Mouse (Mus musculus) embryonic facial prominence, embryonic 15.5 days (tissue): ENCODE measurements at regions not wholly inside any gene's neighbourhood (a gene's known extent, or its start where the extent isn't known, plus 50 kb on each side); places are given as distances from the start of the nearest gene placed in this dataset.

ENCODE experiments used
- ATAC-seq: fragments of 200-750 bp; cut with Nextera tagmentation; 2 replicates; pipeline ENCODE4 v1.8.0; 2017; ENCODE audit warnings: low read depth, moderate TSS enrichment; ENCODE audit not compliant: insufficient number of reproducible peaks, low FRiP score, low TSS enrichment
- H3K27ac ChIP-seq: fragments of 300-500 bp; sonication (generic); replicated peaks from 2 replicates; pipeline ENCODE4 v1.5.1; 2015; ENCODE audit warnings: mild to moderate bottlenecking, inconsistent platforms
- H3K27me3 ChIP-seq: fragments of 300-500 bp; sonication (generic); 2 replicates; pipeline ENCODE4 v1.6.1; 2015; ENCODE audit warnings: inconsistent platforms
- H3K36me3 ChIP-seq: fragments of 300-500 bp; sonication (generic); 2 replicates; pipeline ENCODE4 v1.6.1; 2015; ENCODE audit warnings: mild to moderate bottlenecking, inconsistent platforms
- H3K4me1 ChIP-seq: fragments of 300-500 bp; sonication (generic); 2 replicates; pipeline ENCODE4 v1.6.1; 2015; ENCODE audit warnings: inconsistent platforms
- H3K4me2 ChIP-seq: fragments of 300-500 bp; sonication (generic); replicated peaks from 2 replicates; pipeline ENCODE4 v1.6.1; 2015; ENCODE audit warnings: mild to moderate bottlenecking, inconsistent platforms
- H3K4me3 ChIP-seq: fragments of 300-500 bp; sonication (generic); replicated peaks from 2 replicates; pipeline ENCODE4 v1.5.1; 2015; ENCODE audit warnings: mild to moderate bottlenecking, inconsistent platforms
- H3K9ac ChIP-seq: fragments of 300-500 bp; sonication (generic); 2 replicates; pipeline ENCODE4 v1.6.1; 2015; ENCODE audit warnings: inconsistent platforms
- H3K9me3 ChIP-seq: fragments of 300-500 bp; sonication (generic); replicated peaks from 2 replicates; pipeline ENCODE4 v1.6.1; 2016; ENCODE audit warnings: inconsistent platforms
- WGBS: fragments of 180-500 bp; shearing (Covaris S2); methylation state at CpG from one replicate; pipeline ENCODE4 v1.1.7; 2015; 5-methylcytosine and 5-hydroxymethylcytosine counted together

- no peak for ATAC-seq
- Histone ChIP-seq H3K4me3 (no peak overlapping the region), H3K9me3 (no peaks in the 10 kb centered on the region), H3K4me2 (no peak overlapping the region), H3K27me3 (no peaks in the 10 kb centered on the region), H3K4me1 (peaks cover 9% of the 10 kb centered on the region; the same call in 1 of the 2 replicates), H3K27ac (no peak overlapping the region), H3K36me3 (no peaks in the 10 kb centered on the region), H3K9ac (no peak overlapping the region)
- WGBS: 34% methylated on average over 4 of the region's 4 CpGs
Observed at GRCm38 (mm10) chr19:15796466-15796865, 150.7 kb downstream of the Psat1 start.

- Histone ChIP-seq H3K4me1 (peaks cover 10% of the 10 kb centered on the region; the same call in 1 of the 2 replicates), H3K27me3 (no peaks in the 10 kb centered on the region), H3K4me3 (no peak overlapping the region), H3K27ac (no peak overlapping the region), H3K9ac (no peak overlapping the region), H3K4me2 (no peak overlapping the region), H3K9me3 (no peaks in the 10 kb centered on the region), H3K36me3 (no peaks in the 10 kb centered on the region)
- WGBS: 61% methylated on average over 4 of the region's 4 CpGs
- no peak for ATAC-seq
Observed at GRCm38 (mm10) chr19:15791942-15792341, 155.2 kb downstream of the Psat1 start.

DNA sequence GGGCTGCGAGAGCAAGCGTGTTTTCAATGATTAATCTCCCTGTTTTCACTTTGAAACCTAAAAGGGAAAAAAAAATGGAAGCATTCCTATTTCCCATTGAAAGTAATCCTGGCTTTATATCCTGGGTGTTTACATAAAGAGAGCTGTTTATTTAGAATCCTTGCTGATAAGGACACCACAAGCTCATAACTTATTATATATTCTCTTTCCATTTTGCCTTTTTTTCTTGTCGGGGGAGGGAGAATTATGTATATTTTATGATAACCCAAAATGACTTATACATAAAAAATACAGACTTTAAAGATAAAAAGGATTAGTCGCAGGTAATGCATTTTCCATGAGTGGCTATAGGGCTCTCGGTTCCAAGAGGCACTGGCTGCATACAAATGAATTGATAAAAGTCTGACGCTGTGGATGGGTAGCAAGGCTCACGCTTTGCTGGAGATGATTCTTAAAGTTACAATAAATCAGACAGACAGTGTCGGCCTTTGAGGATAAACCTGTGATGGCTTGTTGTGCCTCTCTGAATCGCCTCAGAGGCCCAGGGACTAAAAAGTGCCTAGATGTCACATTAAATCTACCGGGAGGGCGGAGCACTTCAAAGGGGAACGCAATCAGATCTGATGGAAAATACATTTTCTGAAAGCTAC, 155.7 kb downstream of the Psat1 start:
- H3K4me1 ChIP-seq: peaks cover 7% of the 10 kb centered on the region; the same call in 1 of the 2 replicates
- 0 out of 2 replicates have a peak overlapping the region, but pooled peaks have one; percentile 4 for H3K4me2 ChIP-seq
- ATAC-seq: no peak
- 49% methylated on average over 12 of the region's 12 CpGs for WGBS
- no peak overlapping the region for H3K27ac ChIP-seq
- no peaks in the 10 kb centered on the region for H3K36me3 ChIP-seq
- no peaks in the 10 kb centered on the region for H3K27me3 ChIP-seq
- no peaks in the 10 kb centered on the region for H3K9me3 ChIP-seq
- no peak overlapping the region for H3K9ac ChIP-seq
- H3K4me3 ChIP-seq: no peak overlapping the region

DNA sequence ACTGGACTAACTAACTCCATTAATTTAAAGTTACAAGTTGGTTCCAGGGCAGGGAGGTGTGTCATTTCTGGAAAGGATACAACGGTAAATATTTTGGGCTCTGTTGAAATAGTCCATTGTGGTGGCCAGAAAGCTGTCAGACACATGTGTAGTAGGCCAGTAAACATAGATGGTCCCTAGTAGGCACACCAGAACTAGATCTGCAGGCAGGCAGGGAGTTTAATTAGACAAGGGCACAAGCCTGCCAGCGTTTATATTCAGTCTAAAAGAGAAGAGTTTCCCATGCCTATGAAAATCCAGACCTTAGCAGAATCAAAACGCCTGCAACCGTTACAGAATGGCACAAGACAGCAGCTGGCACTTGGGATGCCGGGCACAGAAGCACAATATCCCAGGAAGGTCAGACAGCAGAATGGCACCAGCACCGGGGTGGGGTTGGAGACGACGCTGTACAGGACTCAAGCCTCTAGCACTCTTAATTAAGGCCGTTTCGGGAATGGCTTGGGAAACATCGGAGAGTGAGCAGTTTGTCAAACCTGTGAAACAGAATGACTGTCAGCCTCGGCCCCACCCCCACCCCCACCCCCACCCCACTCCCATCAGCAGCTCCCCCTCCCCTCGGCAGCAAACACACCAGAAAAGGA, 156.4 kb downstream of the Psat1 start:
- H3K27ac ChIP-seq: no peak overlapping the region
- no peak overlapping the region for H3K4me3 ChIP-seq
- H3K36me3 ChIP-seq: no peaks in the 10 kb centered on the region
- no peak overlapping the region for H3K9ac ChIP-seq
- H3K4me1 ChIP-seq: peaks cover 5% of the 10 kb centered on the region; the same call in 1 of the 2 replicates
- WGBS: 35% methylated on average over 13 of the region's 13 CpGs
- no peaks in the 10 kb centered on the region for H3K27me3 ChIP-seq
- no peaks in the 10 kb centered on the region for H3K9me3 ChIP-seq
- H3K4me2 ChIP-seq: 0 out of 2 replicates have a peak overlapping the region, but pooled peaks have one; percentile 4
- ATAC-seq: no peak

GRCm38 (mm10) chr19:15789741-15790140, 157.4 kb downstream of the Psat1 start:
- H3K36me3 ChIP-seq: no peaks in the 10 kb centered on the region
- peaks cover 5% of the 10 kb centered on the region; the same call in 1 of the 2 replicates for H3K4me1 ChIP-seq
- 66% methylated on average over 5 of the region's 5 CpGs for WGBS
- no peak overlapping the region for H3K4me2 ChIP-seq
- no peaks in the 10 kb centered on the region for H3K9me3 ChIP-seq
- no peak overlapping the region for H3K9ac ChIP-seq
- H3K27ac ChIP-seq: no peak overlapping the region
- ATAC-seq: no peak
- H3K27me3 ChIP-seq: no peaks in the 10 kb centered on the region
- H3K4me3 ChIP-seq: no peak overlapping the region

DNA sequence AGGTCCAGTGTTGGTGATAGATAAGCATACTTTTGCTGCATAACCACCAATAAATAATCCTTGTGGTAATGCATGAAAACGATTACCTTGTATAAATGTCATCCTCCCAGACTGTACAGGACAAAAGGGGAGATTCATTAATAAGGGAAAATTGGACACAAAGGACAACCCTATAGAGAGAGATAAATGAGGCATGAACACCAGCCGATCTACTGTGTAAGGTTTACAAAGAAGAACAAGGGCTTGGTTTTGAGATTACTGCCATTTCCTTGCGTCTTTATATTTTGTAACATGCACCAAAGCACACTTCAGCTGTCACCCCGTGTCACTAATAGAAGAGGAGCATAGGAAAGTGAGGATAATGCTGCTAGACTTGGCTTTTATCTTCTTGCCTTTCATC, 162.5 kb downstream of the Psat1 start:
- no peaks in the 10 kb centered on the region for H3K36me3 ChIP-seq
- 68% methylated on average over 4 of the region's 4 CpGs for WGBS
- no peak overlapping the region for H3K9ac ChIP-seq
- no peak overlapping the region for H3K4me3 ChIP-seq
- H3K9me3 ChIP-seq: no peaks in the 10 kb centered on the region
- H3K4me2 ChIP-seq: no peak overlapping the region
- ATAC-seq: no peak
- H3K27me3 ChIP-seq: no peaks in the 10 kb centered on the region
- no peaks in the 10 kb centered on the region for H3K4me1 ChIP-seq
- H3K27ac ChIP-seq: no peak overlapping the region

- no peaks in the 10 kb centered on the region for H3K27me3 ChIP-seq
- H3K4me1 ChIP-seq: no peaks in the 10 kb centered on the region
- no peak overlapping the region for H3K4me2 ChIP-seq
- H3K27ac ChIP-seq: no peak overlapping the region
- H3K9me3 ChIP-seq: no peaks in the 10 kb centered on the region
- no peak overlapping the region for H3K9ac ChIP-seq
- no peak for ATAC-seq
- H3K4me3 ChIP-seq: no peak overlapping the region
- no peaks in the 10 kb centered on the region for H3K36me3 ChIP-seq
- 78% methylated on average over 4 of the region's 4 CpGs for WGBS
Observed at GRCm38 (mm10) chr19:15769651-15770050, 177.5 kb downstream of the Psat1 start.

GRCm38 (mm10) chr19:15761086-15761485, 186.1 kb downstream of the Psat1 start:
- Histone ChIP-seq H3K27me3 (no peaks in the 10 kb centered on the region), H3K9ac (no peak overlapping the region), H3K27ac (no peak overlapping the region), H3K4me2 (no peak overlapping the region), H3K9me3 (no peaks in the 10 kb centered on the region), H3K4me1 (no peaks in the 10 kb centered on the region), H3K36me3 (no peaks in the 10 kb centered on the region), H3K4me3 (no peak overlapping the region)
- 89% methylated on average over 4 of the region's 4 CpGs for WGBS
- ATAC-seq: no peak

DNA sequence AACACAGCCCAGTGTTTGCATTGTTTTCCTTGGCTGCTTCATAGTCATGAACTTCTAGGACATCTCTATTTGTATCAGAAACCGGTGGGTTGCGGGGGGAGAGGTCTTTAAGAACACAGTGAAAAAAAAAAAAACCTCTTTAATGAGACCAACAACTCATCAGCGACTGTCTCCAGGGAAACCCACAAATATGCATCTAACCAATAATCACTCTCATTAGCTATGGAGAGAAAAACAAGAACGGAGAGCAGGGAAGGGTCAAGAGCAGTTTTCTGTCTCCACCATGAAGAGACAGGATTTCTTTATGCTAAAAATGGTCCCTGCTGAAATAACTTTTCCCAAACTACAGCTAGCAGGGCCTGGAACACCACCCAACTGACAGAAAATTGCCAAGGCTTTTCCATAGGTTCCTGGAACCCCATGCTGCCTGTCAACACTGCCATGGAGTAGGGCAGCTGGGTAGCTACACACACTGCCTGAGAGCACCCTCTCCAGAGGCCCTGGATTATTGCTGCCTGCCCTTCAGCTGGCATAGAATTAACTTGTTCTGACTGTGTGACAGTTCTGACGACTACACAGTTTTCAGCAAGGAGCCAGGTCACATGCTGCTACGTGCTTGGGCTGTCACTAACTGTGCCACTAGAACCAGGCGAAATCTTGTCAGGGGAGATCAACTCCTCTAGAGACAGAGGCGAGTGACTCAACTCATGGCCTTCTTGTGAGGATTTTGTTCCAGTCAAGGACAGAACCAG, 201.9 kb downstream of the Psat1 start:
- 51% methylated on average over 8 of the region's 8 CpGs for WGBS
- H3K27ac ChIP-seq: no peak overlapping the region

GRCm38 (mm10) chr19:15736200-15736599, 210.9 kb downstream of the Psat1 start:
- no peak for ATAC-seq
- Histone ChIP-seq H3K27ac (no peak overlapping the region), H3K4me3 (no peak overlapping the region), H3K4me1 (no peaks in the 10 kb centered on the region), H3K4me2 (no peak overlapping the region), H3K36me3 (no peaks in the 10 kb centered on the region), H3K27me3 (no peaks in the 10 kb centered on the region), H3K9ac (no peak overlapping the region), H3K9me3 (no peaks in the 10 kb centered on the region)
- 69% methylated on average over 2 of the region's 2 CpGs for WGBS

More for the DNA sequence above, 201.9 kb downstream of the Psat1 start:
- no peak for ATAC-seq
- no peaks in the 10 kb centered on the region for H3K27me3 ChIP-seq
- H3K9ac ChIP-seq: no peak overlapping the region
- H3K36me3 ChIP-seq: no peaks in the 10 kb centered on the region
- H3K4me2 ChIP-seq: no peak overlapping the region
- no peaks in the 10 kb centered on the region for H3K4me1 ChIP-seq
- H3K9me3 ChIP-seq: no peaks in the 10 kb centered on the region
- no peak overlapping the region for H3K4me3 ChIP-seq

- no peak for ATAC-seq
- Histone ChIP-seq H3K27ac (no peak overlapping the region), H3K27me3 (no peaks in the 10 kb centered on the region), H3K9me3 (no peaks in the 10 kb centered on the region), H3K36me3 (no peaks in the 10 kb centered on the region), H3K4me1 (no peaks in the 10 kb centered on the region), H3K4me2 (no peak overlapping the region), H3K4me3 (no peak overlapping the region), H3K9ac (no peak overlapping the region)
- 27% methylated on average over 13 of the region's 13 CpGs for WGBS
Observed at GRCm38 (mm10) chr19:15726785-15727406, 220.2 kb downstream of the Psat1 start.
